Mouse (Mus musculus): ENCODE measurements around the gene Pdzrn3.

The Pdzrn3 gene

DNA sequence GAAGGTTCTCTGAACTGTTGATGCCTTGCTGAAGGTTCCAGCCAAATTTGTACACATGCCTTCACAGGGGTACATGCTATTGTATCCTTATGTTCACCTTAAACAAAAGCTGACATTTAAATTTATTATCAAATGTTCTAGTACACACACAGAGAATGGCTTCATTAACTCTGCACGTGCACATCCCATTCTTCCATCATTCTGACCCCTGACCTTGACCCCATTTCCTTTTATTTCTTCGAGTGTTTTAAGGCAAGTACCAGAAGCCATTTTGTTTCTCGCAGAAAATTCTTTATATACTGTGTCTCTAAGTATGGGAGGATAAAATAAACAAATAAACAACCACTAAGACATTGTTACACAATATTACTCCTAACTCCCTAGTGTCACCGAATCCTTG is 123.0 kb downstream of the Pdzrn3 start:
- no peak for DNase-seq (ENCODE audit: low spot score)

DNA sequence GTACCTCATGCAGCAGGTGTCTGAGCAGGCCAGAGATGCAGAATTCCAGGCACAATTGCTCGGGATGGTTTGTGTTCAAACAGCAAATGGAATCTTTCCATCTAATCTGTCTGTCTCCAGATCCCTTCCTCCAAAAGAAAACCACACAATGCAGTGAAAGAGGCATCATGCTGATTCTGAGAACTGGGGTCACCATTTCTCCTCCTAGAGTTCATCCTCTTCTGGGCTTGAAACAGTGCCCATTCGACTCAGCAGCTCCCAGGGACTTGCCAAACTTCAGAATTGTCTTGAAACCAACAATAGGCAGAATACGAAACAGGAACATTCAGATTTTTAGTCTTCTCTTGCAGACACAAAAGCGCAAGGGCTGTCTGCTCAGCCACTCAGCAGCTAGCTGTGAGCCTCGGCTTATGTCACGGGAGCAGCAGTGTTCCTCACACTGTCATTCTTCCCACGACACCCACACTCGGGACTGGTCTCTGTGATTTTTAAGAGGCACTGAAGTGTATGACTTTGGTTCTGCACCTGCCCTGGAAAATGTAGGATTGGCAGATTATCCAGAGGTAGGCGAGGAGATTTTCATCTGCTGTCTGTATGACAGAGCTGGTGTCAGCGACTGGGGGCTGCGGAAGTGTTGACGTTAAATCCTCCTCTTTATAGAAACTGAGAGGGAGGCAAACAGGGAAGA is 125.6 kb downstream of the Pdzrn3 start:
- no peak for DNase-seq (ENCODE audit: low spot score)

DNA sequence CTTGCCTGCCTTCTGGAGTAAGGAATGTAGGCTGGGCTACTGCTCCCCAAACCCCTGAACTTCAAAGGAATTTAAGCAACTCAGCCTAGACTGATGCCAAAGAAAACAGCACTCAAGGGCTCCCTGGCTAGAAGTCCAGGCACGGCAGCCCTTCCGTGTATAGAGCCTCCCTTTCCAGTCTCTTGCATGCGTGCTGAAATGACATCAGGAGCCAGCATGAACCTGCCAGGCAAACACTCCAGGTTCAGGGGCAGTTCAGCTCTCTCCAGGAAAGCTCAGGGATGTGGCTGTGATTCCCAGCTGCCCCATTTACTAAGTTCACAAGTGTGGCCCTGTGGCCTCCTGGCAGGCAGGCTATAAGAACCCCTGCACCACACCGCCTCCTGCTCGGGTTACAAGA is 126.5 kb downstream of the Pdzrn3 start:
- DNase-seq (ENCODE audit: low spot score): no peak

DNA sequence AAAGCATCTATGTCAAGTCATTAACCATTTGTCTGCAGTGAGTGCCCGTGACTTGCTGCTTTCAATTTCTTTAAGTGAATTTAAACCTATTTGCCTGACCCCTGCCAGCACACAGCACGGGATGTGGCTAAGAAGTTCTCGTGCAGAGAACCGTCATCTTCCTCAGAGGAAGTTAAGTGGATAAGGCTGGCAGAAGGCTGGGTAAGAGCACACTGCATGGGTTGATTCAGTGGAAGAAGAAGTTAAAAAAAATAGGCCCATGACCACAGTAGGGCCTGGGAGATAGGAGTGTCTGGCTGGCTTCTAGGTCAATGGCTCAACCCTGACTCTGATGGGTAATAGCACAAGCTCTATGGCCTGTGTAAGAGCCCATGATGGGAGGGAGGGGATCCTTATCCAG is 131.6 kb downstream of the Pdzrn3 start:
- DNase-seq (ENCODE audit: low spot score): no peak

DNA sequence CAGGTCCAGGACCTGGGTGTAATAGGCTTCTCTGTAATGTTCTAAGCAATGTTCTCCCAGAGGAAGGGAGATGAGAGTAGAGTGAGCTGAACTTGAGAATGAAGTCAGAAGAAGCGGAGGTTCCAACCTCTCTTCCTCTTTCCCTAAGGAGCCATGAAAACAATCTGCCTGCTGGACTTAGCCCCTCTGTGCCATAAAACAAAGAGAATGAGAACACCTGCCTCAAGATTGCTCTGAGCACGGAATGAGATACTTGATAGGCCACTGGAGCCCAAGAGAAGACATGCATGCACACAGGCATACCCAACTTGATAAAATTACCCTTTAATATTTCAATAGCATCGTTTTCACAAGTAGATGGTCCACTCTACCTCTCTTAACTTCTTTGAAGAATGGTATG is 133.3 kb downstream of the Pdzrn3 start:
- no peak for DNase-seq (ENCODE audit: low spot score)

DNA sequence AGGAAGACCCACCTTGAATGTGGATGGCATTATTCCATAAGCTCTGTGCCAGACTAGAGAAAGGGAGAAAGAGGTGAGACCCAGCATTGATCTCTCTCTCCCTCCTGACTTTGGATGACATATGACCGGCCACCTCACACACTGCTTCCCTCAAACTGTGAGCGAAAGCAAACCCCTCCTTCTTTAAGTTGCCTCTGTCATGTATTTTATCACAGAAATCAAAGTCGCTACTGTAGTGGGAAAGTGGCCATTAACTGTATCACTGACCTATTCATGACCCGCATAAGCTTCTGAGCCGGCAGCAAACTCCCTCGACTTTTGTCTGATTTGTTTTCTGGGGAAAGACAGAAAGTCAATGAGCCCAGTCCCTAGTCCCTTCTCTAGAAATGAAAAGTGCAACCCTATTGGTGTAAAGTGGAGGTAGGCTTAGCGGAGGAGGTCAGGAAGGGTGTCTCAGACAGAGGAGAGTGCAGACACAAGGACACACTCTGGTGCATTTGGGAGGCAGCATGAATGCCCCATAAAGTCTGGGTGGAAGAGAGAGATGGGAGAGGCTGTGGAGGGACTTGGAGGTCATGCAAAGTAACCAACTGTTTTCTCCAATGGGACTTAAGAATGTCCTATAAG is 134.4 kb downstream of the Pdzrn3 start:
- no peak for DNase-seq (ENCODE audit: low spot score)

DNA sequence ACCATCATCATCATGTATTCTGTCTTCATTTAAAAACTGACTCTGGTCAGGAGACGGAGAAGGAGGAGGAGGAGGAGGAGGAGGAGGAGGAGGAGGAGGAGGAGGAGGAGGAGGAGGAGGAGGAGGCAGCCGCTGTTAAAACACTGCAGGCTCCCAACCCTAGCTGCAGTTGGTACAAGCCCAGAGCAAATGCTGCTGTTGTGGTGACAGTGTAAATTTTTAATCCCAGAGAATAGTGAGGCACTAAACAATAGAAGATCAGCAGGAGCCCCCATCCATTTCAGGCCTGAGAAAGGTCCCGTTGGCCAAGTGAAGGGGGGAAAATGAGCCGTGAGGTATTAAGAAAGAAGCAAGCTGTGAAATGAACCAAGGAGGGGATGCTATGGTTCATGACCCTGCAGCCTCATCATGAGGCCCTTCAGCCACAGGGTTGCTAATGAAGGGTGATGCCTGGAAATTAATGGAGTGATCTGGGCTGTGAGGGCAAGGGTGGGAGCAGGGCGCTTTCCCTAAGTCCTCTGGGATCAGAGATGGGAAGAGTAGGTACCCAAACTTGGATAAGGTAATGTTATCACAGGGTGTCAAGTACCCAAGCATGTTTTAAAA is 141.0 kb downstream of the Pdzrn3 start:
- peak; percentile 62 for DNase-seq (ENCODE audit: low spot score)

DNA sequence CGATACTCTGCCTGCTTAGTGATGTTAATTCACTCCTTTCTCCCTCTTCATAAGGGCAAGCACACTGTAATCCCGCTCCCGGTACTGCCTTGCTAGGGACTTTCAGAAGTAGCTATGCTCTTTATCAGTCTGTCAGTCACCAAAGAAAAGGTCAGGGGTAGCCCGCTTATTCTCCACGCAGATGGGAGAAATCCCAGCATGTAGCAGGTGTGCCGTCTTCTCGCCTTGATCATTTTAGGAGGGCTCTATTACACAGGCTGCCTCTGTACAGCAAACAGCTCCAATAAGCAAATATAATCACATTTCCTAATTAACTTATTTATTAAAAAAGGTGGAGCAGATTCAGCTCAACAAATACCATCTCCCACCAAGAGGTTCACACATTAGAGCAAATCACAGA is 141.5 kb downstream of the Pdzrn3 start:
- DNase-seq (ENCODE audit: low spot score): no peak

DNA sequence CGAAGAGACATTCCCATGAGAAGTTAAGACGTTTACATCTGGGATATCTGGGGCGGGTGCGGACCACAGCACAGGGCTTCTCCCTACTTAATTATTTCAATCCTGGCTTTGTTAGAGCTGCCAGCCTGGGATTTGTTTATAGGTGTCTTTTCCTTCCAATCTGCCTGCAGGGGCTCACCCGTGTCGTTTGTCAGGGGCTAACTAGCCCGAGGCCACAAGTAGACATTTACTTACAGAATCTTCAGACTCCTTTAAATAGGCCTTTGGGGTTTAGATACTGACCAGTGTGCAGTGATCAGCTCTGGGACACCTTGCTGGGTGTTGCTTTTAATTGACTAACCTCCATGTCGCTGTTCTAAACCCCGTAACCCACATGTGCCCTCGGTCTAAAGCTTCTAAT is 143.3 kb downstream of the Pdzrn3 start:
- peak; percentile 30 for DNase-seq (ENCODE audit: low spot score)

DNA sequence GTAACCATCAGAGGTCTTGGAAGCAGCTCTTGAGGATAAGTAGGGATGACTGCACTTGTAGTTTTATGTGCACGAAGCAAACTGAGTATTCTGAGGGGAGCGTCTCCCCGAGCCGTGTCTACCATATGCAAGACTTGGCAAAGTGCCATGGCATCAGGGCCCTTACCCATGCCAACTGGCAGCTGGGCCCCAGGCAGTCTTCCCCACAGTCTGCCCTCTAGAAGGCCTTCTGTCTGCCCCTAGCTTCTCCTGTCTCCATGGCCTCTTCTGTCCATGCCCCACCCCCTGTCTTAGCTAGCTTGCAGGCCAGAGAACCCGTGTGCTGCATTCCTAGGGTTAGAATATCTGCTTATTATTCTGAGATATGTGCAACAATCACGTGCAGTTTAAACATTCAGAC is 144.0 kb downstream of the Pdzrn3 start:
- no peak for DNase-seq (ENCODE audit: low spot score)

DNA sequence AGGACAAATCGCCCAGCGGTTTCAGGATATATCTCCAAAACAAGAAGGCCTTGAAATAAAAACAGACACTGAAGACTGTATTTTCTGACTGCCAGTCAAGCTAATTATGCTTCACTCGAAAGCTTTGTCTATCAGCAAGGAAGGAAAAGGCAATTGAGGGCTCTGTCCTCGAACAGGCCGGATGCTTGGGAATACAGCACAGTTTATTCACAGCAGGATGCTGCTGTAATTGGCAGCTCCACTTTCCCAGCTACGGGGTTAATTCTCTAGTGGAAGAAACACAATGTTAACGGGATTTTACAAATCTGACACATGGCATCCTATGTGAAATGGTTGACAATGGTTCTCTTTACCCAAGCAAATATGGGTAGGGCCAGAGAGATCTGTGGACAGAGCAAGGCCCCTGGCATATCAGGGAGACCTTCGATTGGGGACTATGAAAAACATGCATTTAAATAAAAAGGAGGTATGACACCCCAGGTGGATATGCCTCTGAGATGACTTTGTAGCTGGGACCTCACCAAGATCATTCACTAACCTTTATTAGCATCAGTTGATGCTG is 150.3 kb downstream of the Pdzrn3 start:
- no peak for DNase-seq (ENCODE audit: low spot score)

DNA sequence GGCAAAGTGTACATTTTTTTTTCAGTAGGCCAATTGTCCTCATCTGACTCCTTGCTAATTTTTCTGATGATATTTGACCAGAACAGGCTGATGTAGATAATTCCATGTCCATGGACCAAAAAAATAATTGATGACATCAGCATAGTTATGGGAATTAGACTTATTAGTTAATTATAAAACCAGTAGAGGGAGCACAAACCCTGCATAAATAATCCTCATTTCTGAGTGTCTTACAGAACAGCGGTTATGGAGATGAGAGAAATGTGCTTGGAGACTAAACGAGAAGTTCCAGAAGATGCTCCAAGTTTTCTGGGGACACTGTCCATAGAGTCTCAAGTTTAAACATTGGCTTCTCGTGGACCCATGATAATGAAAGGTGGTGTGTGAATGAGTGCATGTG is 157.4 kb downstream of the Pdzrn3 start:
- no peak for DNase-seq (ENCODE audit: low spot score)

DNA sequence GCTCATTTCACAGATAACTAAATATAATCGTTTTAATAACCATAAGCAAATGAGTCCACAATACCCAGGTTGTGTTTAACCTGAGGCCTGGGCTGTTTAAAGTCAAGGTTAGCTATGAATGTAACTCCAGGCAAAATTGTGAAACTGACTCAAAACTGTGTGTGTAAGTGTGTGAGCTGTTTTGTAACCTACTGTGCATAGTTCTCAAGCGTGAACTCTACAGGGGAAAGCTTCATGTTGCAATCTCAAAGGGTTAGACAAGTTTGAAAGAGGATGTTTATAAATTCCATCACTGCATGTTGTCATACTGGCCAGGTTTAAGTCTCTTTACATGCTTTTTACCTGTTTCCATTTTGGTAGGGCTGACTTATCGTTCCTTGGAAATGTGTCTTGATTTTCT is 158.7 kb downstream of the Pdzrn3 start:
- DNase-seq (ENCODE audit: low spot score): no peak

DNA sequence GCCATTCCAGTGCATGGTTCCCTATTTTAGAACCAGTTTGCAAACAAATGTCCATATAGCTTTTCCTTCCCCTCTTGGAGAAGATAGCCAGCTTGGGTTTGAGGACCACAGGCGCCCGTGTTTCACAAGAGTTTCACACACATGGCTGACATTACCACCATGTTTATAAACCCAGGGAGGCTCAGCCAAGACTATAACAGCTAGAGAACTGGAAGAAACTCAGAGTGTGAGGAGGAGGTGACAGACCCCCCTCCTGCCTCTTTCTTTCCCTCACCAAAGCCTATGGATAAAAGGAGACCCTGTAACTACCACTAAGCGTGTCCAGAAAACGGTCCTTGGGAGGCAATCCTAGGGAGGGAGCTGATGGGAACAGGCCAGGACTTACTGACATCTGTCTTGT is 159.5 kb downstream of the Pdzrn3 start:
- DNase-seq (ENCODE audit: low spot score): no peak

DNA sequence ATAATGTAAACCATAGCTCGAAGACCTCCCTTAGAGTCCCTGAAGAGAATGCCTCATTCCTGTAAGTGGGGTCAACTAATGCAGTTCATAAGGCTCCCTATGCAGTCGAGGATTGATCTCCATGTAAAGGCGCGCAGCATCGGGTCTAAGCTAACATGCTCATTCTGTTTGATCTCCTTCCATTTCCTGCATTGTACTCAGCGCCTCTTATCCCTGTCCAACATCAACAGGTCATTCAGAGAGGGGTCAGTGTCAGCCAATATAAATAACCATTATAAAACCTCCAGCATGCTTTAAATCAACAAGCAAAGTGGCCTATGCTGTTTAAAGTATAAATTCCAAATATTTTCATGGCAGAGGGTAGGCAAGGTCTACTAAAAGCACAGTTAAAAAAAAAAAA is 159.9 kb downstream of the Pdzrn3 start:
- no peak for DNase-seq (ENCODE audit: low spot score)

DNA sequence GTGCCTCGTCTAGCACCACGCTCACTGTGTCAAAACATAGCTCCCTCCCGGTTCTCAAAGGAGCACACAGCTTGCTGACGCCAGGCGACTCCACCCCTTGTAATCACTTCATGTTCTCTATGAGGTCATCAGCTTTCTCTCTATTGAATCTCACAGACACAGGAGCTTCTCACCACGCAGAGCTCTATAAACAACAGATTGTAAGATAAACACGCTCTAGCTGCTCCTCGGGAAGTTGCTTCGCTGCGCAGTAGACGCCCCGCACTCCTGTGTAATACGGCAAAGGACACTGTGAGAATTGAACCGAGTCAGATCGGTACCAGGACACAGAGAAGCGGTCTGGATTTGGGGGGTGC is 162.3 kb downstream of the Pdzrn3 start:
- peak; percentile 26 for DNase-seq (ENCODE audit: low spot score)

DNA sequence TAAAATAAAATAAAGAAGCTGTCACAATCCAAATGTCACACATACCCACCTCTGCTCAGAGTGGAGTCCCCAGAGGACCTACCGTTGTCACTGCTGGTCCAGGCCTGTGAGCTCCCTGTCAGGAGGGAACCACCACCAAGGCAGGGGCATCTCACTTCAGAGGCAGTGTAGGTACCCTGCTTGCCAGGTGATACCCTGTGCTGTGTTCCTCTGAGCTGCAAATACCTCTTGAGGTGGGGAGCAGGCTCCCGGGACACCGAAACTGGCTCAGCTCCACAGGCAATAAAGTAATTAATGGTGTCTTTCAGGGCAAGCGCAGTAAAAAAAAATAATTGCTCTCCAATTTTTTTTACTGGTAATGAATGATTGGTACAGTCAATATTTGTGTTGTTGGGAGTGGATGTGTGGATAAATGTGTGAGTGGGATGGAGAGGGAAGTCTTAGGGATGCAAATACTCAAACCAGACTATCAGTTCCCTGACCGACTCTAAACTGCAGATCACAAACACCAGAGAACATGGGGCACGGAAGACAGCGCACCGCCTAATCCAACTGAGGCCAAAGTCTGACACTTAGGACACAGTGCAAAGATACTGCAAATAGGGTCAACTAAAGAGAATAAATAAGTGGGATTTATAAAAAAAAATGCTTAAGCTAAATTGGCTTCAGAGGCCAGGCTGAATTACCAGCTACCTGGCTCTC is 162.8 kb downstream of the Pdzrn3 start:
- no peak for DNase-seq (ENCODE audit: low spot score)

DNA sequence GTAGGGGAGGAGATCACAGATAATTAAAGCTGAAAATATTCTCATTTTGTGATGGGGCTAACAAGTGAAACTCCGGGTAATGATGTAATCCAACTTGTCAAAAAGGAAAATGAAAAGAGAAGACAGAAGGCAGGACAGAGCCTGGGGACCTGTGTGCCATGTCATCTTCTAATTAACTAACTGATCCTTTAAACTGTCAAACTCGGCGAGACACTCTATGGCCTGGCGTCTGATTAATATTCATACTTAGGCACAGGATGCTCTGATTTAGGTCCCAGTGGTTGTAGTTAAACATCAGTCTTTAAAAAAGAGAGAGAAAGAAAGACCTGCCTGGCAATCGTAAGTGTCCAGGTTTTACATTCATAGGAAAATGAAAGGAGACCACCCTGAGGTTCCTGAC is 164.6 kb downstream of the Pdzrn3 start:
- DNase-seq (ENCODE audit: low spot score): no peak

DNA sequence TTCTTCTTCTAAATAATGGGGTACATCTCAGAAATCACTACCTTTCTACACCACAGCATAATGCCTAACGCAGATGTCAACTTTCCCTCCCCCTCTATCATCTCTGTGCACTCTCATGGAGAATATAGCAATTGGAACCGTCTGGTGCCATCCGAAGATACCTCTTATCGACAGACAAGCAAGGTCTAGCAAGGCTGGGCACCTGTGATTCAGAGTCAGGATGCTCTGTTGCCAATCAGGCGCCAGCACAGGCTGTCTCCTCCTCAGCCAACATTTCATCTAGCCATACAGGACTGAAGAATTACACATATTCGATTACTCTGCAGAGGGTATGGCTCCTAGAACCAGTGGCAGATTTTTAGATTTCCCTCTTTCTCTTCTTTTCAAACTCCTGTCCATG is 165.6 kb downstream of the Pdzrn3 start:
- no peak for DNase-seq (ENCODE audit: low spot score)

DNA sequence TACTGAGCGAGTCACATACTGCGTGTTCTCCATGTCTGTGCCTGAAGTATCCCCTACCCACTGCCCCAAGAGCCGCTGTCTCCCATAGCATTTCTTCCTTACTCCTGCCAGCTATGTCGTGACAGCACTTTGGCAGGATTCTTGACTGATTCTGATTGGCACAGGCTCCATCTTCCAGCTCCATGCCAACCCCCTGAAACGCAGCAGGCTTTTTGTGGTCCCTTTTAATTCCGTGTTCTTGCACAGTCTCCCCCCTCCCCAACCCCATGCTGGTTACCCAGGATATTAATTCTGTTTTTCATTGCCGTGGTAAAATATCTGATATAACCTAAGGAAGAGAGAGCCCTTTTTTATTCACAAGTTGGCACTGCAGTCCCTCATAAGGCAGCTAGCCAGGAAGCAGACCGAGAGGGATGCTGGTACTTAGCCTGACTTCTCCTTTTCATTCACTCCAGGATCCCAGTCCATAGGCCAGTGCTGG is 166.3 kb downstream of the Pdzrn3 start:
- DNase-seq (ENCODE audit: low spot score): no peak

DNA sequence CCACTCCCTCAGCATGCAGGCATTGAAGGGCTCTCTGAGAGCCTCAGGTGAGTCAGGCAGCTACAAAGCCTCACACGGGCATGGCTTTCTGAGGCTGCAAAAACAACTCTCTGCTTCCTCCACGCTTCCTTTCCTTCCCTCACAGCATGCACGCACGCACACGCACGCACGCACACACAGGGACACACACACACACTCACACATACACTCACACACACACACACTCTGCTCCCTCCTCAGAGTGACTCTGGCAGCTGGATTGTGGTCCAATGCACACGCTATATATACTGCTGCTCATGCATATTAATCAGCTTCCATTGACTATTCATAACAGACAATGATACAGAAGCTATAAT is 178.8 kb downstream of the Pdzrn3 start:
- peak; percentile 45 for DNase-seq (ENCODE audit: low spot score)

DNA sequence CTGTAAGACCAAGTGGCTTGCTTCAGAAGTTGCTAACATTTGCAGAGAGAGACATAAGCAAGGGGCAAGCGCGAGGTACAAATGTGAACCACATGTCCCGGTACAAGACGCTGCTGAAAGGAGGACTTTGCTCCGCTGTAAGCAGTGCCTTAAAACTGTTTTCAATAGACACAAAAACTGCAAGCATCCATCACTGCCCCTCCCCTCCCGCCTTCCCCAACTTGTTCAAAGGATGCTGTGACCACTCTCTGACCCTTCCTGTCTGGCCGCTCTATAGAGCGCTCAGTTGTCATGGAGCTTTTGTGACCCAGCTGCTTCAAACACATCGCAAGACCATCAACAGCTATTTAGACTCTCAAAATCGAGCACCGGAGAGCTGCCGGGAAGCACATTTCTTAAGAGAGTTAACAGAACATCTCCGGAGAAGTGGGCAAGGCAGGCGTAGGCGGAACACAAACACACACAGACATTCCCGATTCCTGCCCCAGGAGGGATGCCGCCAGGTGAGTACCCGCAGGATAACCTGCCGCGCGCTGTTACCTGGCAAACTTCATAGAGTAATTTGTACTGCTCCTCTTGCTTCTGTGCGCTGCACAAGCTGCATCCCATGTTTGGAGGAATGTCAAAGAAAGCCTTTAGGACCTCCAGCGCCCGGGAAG is 179.3 kb downstream of the Pdzrn3 start:
- peak; percentile 88 for DNase-seq (ENCODE audit: low spot score)

All from embryo, embryonic 10 days (tissue).